ENCODE assay signal across 12 mouse cellular contexts in the genomic region with DNA sequence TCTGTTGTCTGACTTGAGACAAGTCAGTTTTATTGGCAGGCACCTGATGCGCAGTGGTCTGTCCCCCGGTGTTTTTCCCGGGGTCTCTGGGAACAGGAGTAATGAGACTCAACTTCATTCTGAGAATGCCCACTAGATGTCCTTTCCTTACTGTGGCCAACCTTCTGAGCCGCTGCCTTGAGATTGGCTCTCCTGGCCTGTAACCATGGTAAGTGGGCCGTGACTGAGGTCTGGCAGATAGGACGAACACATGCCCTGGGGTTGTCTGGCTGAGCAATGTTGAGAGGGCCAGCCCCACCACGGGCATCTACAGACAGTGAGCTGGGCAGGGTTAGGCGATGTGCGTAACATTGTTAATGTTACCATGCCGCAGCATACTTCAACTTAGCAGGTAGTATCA. TPM values are rescaled to one million over a fixed set of nuclear protein-coding genes. Genes with fewer than 3 reads are reported as not detected.
DNase-seq lines count a peak whose midpoint lies in the region; ATAC-seq and TF ChIP-seq lines count a peak whose summit lies in the region.
"Had no signal": no experiment of that assay in that cellular context is flagged by ENCODE, and none has a peak within 500 bp of the region (broad histone marks: within the 10 kb centered on the region; RNA-seq: fewer than 3 reads in every experiment).

No protein-coding gene starts in this region.

- no peaks in the 10 kb centered on the region for H3K36me3 ChIP-seq in heart, adult 2 months (ENCODE audit: control insufficient read depth, insufficient read depth, low read length)
- H3K36me3 ChIP-seq in heart, embryonic 11.5 days (ENCODE audit: control insufficient read depth, insufficient read depth, low read length), result no peaks in the 10 kb centered on the region
- H3K36me3 ChIP-seq in kidney, embryonic 16.5 days (ENCODE audit: insufficient read depth, low read length), result no peaks in the 10 kb centered on the region
- H3K36me3 ChIP-seq in forebrain, embryonic 11.5 days (ENCODE audit: control insufficient read depth, insufficient read depth, low read length), result no peaks in the 10 kb centered on the region

- 60% methylated on average over 10 of the region's 10 CpGs for WGBS in heart, adult 2 months
- WGBS in heart, embryonic 11.5 days (ENCODE audit: insufficient replicate concordance), result 62% methylated on average over 10 of the region's 10 CpGs
- 59% methylated on average over 10 of the region's 10 CpGs for WGBS in kidney, embryonic 16.5 days
- WGBS in forebrain, embryonic 11.5 days, result 75% methylated on average over 10 of the region's 10 CpGs

- no peaks in the 10 kb centered on the region for H3K9me3 ChIP-seq in heart, embryonic 11.5 days (replicated peaks; ENCODE audit: control insufficient read depth, low read length)
- no peaks in the 10 kb centered on the region for H3K9me3 ChIP-seq in kidney, embryonic 16.5 days (ENCODE audit: low read length)
- H3K9me3 ChIP-seq in forebrain, embryonic 11.5 days (ENCODE audit: control insufficient read depth, low read length), result no peaks in the 10 kb centered on the region

- intact Hi-C loops in heart, adult 2 months (cut with DNase I), result loop anchor here (5.0 kb wide), 1 partner anchor 108 kb away; the partner anchor contains the start of gene Garnl3

- DNase-seq in heart, adult 2 months, result peak; percentile 33
- peak; percentile 46 for DNase-seq in MN1 (ENCODE audit: low spot score)
- DNase-seq in layer of hippocampus, adult 9-11 months, result no peak
- DNase-seq in testis, postnatal 10 days (ENCODE audit: low spot score), result no peak
- DNase-seq in forebrain, embryonic 11.5 days (ENCODE audit: low spot score), result no peak
- DNase-seq: gastrocnemius, postnatal 14 days; layer of hippocampus, postnatal 36 days; thymus, postnatal 36 days had no signal

- peak; percentile 59 for TF ChIP-seq CTCF in heart, adult 2 months (IDR thresholded peaks at IDR 0.05)
- 0 out of 2 replicates have a peak, but pooled peaks have one; percentile 12 for TF ChIP-seq CTCF in cortical plate, adult 2 months (IDR thresholded peaks at IDR 0.05; ENCODE audit: extremely low read depth, insufficient read depth, low read length)

- H3K9ac ChIP-seq in heart, adult 2 months (ENCODE audit: low read depth, low read length), result no peak overlapping the region
- H3K9ac ChIP-seq in heart, embryonic 11.5 days (ENCODE audit: low read depth, low read length), result no peak overlapping the region
- H3K9ac ChIP-seq in kidney, embryonic 16.5 days (replicated peaks; ENCODE audit: low read length), result no peak overlapping the region
- H3K9ac ChIP-seq in forebrain, embryonic 11.5 days (ENCODE audit: low read length), result no peak overlapping the region
- H3K9ac ChIP-seq: liver, embryonic 14.5 days had no signal

- H3K79me2 ChIP-seq in heart, adult 2 months (replicated peaks; ENCODE audit: control insufficient read depth, insufficient read depth, low read length), result no peaks in the 10 kb centered on the region

- ATAC-seq in heart, embryonic 11.5 days (replicated peaks; ENCODE audit: insufficient number of reproducible peaks, low FRiP score, low TSS enrichment), result no peak
- ATAC-seq in kidney, embryonic 16.5 days (ENCODE audit: low FRiP score, low TSS enrichment), result peak; percentile 71
- no peak for ATAC-seq in forebrain, embryonic 11.5 days (replicated peaks; ENCODE audit: low FRiP score)

- no peak overlapping the region for H3K27ac ChIP-seq in heart, adult 2 months
- H3K27ac ChIP-seq in heart, embryonic 11.5 days (ENCODE audit: low read depth, low read length), result no peak overlapping the region
- no peak overlapping the region for H3K27ac ChIP-seq in cortical plate, adult 2 months (ENCODE audit: insufficient read depth, low read length)
- no peak overlapping the region for H3K27ac ChIP-seq in kidney, embryonic 16.5 days (ENCODE audit: low read length)
- no peak overlapping the region for H3K27ac ChIP-seq in forebrain, embryonic 11.5 days (ENCODE audit: low read depth, low read length)
- H3K27ac ChIP-seq: liver, embryonic 14.5 days had no signal

- TF ChIP-seq EP300 in heart, adult 2 months (IDR thresholded peaks at IDR 0.05; ENCODE audit: insufficient read depth, low read depth, low read length), result no peak

- no peak overlapping the region for H3K4me3 ChIP-seq in heart, adult 2 months
- H3K4me3 ChIP-seq in heart, embryonic 11.5 days (ENCODE audit: low read depth, low read length), result no peak overlapping the region
- H3K4me3 ChIP-seq in cortical plate, adult 2 months (ENCODE audit: insufficient read depth, low read length), result no peak overlapping the region
- H3K4me3 ChIP-seq in kidney, embryonic 16.5 days (ENCODE audit: low read length), result no peak overlapping the region
- no peak overlapping the region for H3K4me3 ChIP-seq in forebrain, embryonic 11.5 days (ENCODE audit: low read depth, low read length)

- no peaks in the 10 kb centered on the region for H3K27me3 ChIP-seq in heart, adult 2 months (ENCODE audit: control insufficient read depth, insufficient read depth, low read length)
- no peaks in the 10 kb centered on the region for H3K27me3 ChIP-seq in heart, embryonic 11.5 days (ENCODE audit: control insufficient read depth, insufficient read depth, low read length)
- H3K27me3 ChIP-seq in kidney, embryonic 16.5 days (ENCODE audit: insufficient read depth, low read length), result no peaks in the 10 kb centered on the region
- no peaks in the 10 kb centered on the region for H3K27me3 ChIP-seq in forebrain, embryonic 11.5 days (ENCODE audit: control insufficient read depth, insufficient read depth, low read length)

- TF ChIP-seq POLR2A in heart, adult 2 months (IDR thresholded peaks at IDR 0.05; ENCODE audit: insufficient read depth, low read depth, low read length), result no peak
- TF ChIP-seq POLR2A in cortical plate, adult 2 months (IDR thresholded peaks at IDR 0.05; ENCODE audit: extremely low read depth, insufficient read depth, low read length), result no peak

- peaks cover 1% of the 10 kb centered on the region; the same call in 1 of the 2 replicates for H3K4me1 ChIP-seq in heart, adult 2 months (ENCODE audit: control insufficient read depth, insufficient read depth, low read length)
- H3K4me1 ChIP-seq in heart, embryonic 11.5 days (ENCODE audit: control insufficient read depth, insufficient read depth, low read length), result no peaks in the 10 kb centered on the region
- no peaks in the 10 kb centered on the region for H3K4me1 ChIP-seq in cortical plate, adult 2 months (ENCODE audit: control insufficient read depth, insufficient read depth, low read length)
- 0 out of 2 replicates have a peak, but pooled peaks cover 3% of the 10 kb centered on the region for H3K4me1 ChIP-seq in kidney, embryonic 16.5 days (ENCODE audit: insufficient read depth, low read length)
- H3K4me1 ChIP-seq in forebrain, embryonic 11.5 days (replicated peaks; ENCODE audit: control insufficient read depth, insufficient read depth, low read length), result no peaks in the 10 kb centered on the region

- no peak overlapping the region for H3K4me2 ChIP-seq in heart, embryonic 11.5 days
- H3K4me2 ChIP-seq in kidney, embryonic 16.5 days (replicated peaks; ENCODE audit: low read depth, low read length), result no peak overlapping the region
- no peak overlapping the region for H3K4me2 ChIP-seq in forebrain, embryonic 11.5 days (ENCODE audit: low read depth, low read length, severe bottlenecking)

RNA-seq across cellular contexts. Expression of gene Slc2a8, which starts 42.7 kb away (rescaled TPM):
- 10 to 100 TPM; 12.8 to 16.6 TPM for total RNA-seq in heart, adult 2 months (2021)
- 25.2 and 35.7 TPM in 2 replicates for polyA plus RNA-seq in heart, adult 2 months (2012; rRNA removed)
- polyA plus RNA-seq in heart, embryonic 11.5 days (2014; fragmentation: Nextera tagmentation; extraction: Ambion mirVana), result 12.1 and 13.2 TPM in 2 replicates
- 47.5 TPM in 2 replicates for polyA plus RNA-seq in cortical plate, adult 2 months (2012; rRNA removed)
- polyA plus RNA-seq in kidney, embryonic 16.5 days (2015; fragmentation: Nextera tagmentation; extraction: Ambion mirVana), result 36.9 and 39.2 TPM in 2 replicates
- polyA plus RNA-seq in forebrain, embryonic 11.5 days (2014; fragmentation: Nextera tagmentation; extraction: Ambion mirVana), result 11.8 and 13.4 TPM in 2 replicates

Comparison
In these comparisons a context has a peak if more than half of its experiments do, and no peak if none do; other contexts are left out.
1. DNase-seq: peak in heart, adult 2 months (2 of 2) and MN1 (single experiment); none in layer of hippocampus, adult 9-11 months (single experiment), testis, postnatal 10 days (single experiment) and forebrain, embryonic 11.5 days (single experiment).